In the genomic region with DNA sequence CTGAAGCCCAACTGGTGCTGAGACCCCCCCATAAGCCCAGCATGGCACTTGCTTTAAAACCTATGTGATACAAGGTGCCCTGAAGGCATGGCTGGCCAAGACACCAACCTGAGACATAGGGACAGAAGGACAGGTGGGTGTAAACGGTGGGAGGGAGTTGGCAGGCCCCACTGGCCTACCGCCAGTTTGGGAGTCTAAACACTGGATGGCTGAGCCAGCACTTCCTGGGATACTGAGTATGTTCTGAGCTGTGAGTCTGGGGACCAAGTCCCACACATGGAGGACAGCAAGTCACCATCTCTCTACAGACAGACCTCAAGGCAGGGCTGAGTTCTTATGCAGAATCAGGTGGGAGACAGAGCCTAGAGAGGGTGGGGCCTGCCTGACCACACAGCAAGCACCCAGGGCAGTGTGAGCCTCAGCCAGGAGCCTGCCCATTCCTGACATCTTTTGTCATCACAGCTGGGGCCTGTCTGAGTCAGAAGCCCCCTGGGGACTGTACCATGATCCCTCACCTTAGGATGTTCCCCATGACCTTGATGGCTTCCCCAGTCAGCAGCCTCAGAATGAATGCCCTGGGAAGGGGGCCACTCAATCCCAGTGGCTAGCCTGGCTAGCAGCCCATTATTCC, we compare ENCODE assay signal across 11 mouse cellular contexts. TPM values are rescaled to one million over a fixed set of nuclear protein-coding genes. Genes with fewer than 3 reads are reported as not detected.
DNase-seq lines count a peak whose midpoint lies in the region; ATAC-seq and TF ChIP-seq lines count a peak whose summit lies in the region.
"Had no signal": no experiment of that assay in that cellular context is flagged by ENCODE, and none has a peak within 500 bp of the region (broad histone marks: within the 10 kb centered on the region; RNA-seq: fewer than 3 reads in every experiment).

No protein-coding gene starts in this region.

- DNase-seq in layer of hippocampus, adult 18-20 months (ENCODE audit: low spot score in 2 of 2): peak; percentile 46 to 66
- no peak for DNase-seq in layer of hippocampus, postnatal 25 days (ENCODE audit: extremely low spot score in 1 of 2, low spot score in 1 of 2)
- DNase-seq in urinary bladder, postnatal 14 days (ENCODE audit: low spot score): peak; percentile 36
- no peak for DNase-seq in urinary bladder, postnatal 4 days (ENCODE audit: low spot score in 2 of 2)
- peak; percentile 64 for DNase-seq in hindbrain, postnatal 0 days (ENCODE audit: low spot score)
- DNase-seq in MN1 (ENCODE audit: low spot score): no peak
- DNase-seq in gastrocnemius, postnatal 10 days: no peak
- DNase-seq in thymus, postnatal 36 days: no peak
- DNase-seq: gastrocnemius, postnatal 14 days; thymus, postnatal 4 days had no signal

- no peak overlapping the region for H3K4me2 ChIP-seq in hindbrain, postnatal 0 days (ENCODE audit: low read depth, low read length)
- H3K4me2 ChIP-seq: midbrain, embryonic 12.5 days had no signal

- no peaks in the 10 kb centered on the region for H3K9me3 ChIP-seq in hindbrain, postnatal 0 days (ENCODE audit: low read length)
- H3K9me3 ChIP-seq: midbrain, embryonic 12.5 days had no signal

- no peaks in the 10 kb centered on the region for H3K27me3 ChIP-seq in hindbrain, postnatal 0 days (ENCODE audit: insufficient read depth, low read length)

- H3K27ac ChIP-seq in hindbrain, postnatal 0 days: peak overlapping the region; percentile 32; the same call in 1 of the 2 replicates
- H3K27ac ChIP-seq: midbrain, embryonic 12.5 days had no signal

- no peaks in the 10 kb centered on the region for H3K36me3 ChIP-seq in hindbrain, postnatal 0 days (ENCODE audit: insufficient read depth, low read length)
- H3K36me3 ChIP-seq: midbrain, embryonic 12.5 days had no signal

- 26% methylated on average over 2 of the region's 2 CpGs for WGBS in hindbrain, postnatal 0 days

- no peak for TF ChIP-seq CTCF in hindbrain, postnatal 0 days (IDR thresholded peaks at IDR 0.05; ENCODE audit: low read depth)

- no peak overlapping the region for H3K9ac ChIP-seq in hindbrain, postnatal 0 days (replicated peaks; ENCODE audit: low read length)
- H3K9ac ChIP-seq: midbrain, embryonic 12.5 days had no signal

- no peak overlapping the region for H3K4me3 ChIP-seq in hindbrain, postnatal 0 days (ENCODE audit: low read length)
- H3K4me3 ChIP-seq: midbrain, embryonic 12.5 days had no signal

- peak; percentile 28; the same call in 1 of the 2 replicates for ATAC-seq in hindbrain, postnatal 0 days

- peaks cover 19% of the 10 kb centered on the region; the same call in 1 of the 2 replicates for H3K4me1 ChIP-seq in hindbrain, postnatal 0 days (ENCODE audit: insufficient read depth, low read length)

RNA-seq across cellular contexts. Expression of a gene that starts 13.0 kb away (rescaled TPM):
- 10 to 100 TPM; 43.3 to 53.8 TPM for total RNA-seq in layer of hippocampus, adult 18-20 months (2021)
- total RNA-seq in layer of hippocampus, postnatal 25 days (2021): 10 to 100 TPM; 45.3 to 46.9 TPM
- total RNA-seq in hindbrain, postnatal 0 days (2014; rRNA removed): 56.6 and 63.1 TPM in 2 replicates
- polyA plus RNA-seq in hindbrain, postnatal 0 days (2015; fragmentation: Nextera tagmentation; extraction: Ambion mirVana): 26.0 and 27.2 TPM in 2 replicates
- total RNA-seq in gastrocnemius, postnatal 10 days (2021): under 1 TPM; 0.07 to 0.16 TPM

Comparison
In these comparisons a context has a peak if more than half of its experiments do, and no peak if none do; other contexts are left out.
1. DNase-seq: peak in layer of hippocampus, adult 18-20 months (2 of 2), urinary bladder, postnatal 14 days (single experiment) and hindbrain, postnatal 0 days (single experiment); none in layer of hippocampus, postnatal 25 days (0 of 2), urinary bladder, postnatal 4 days (0 of 2), MN1 (single experiment), gastrocnemius, postnatal 10 days (single experiment) and thymus, postnatal 36 days (0 of 2).
2. RNA of a gene that starts 13.0 kb away (total RNA-seq): 56.6 to 63.1 TPM in hindbrain, postnatal 0 days, 43.3 to 53.8 TPM in layer of hippocampus, adult 18-20 months and 45.3 to 46.9 TPM in layer of hippocampus, postnatal 25 days; 0.07 to 0.16 TPM in gastrocnemius, postnatal 10 days; every median in the first group is over 10 times any median in the second.